Mouse (Mus musculus): Measurements from ENCODE around the gene Anapc7.

DNA sequence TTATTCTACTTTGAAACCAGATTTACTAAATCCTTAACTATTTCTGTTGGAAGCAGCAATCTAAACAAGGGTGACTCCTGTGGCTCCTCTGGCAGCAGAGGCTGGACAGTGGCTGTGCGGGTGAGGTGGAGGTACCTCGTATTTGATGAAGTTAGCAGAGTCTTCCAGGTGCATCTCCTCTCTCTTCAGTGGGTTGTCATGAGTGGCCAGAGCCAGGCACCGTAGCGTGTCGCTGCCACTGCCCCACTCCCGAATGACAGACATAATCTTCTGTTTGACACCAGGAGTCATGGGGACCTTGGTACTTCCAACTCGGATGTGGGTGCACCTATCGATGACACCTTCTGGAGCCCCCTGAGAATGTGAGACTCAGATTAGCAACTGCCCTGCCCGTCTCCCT is 39.9 kb downstream of the Anapc7 start:
- TF ChIP-seq CTCF (IDR thresholded peaks at IDR 0.05): no peak
- TF ChIP-seq EP300 (IDR thresholded peaks at IDR 0.05): no peak
